34 mouse cellular contexts compared by ENCODE assay signal in genomic region chr4:88396995-88397521, GRCm38 (mm10). TPM values are rescaled to one million over a fixed set of nuclear protein-coding genes. Genes with fewer than 3 reads are reported as not detected.
A peak's percentile ranks its signal among the peaks of the same experiment; 100 is the strongest.
DNase-seq lines count a peak whose midpoint lies in the region; ATAC-seq and TF ChIP-seq lines count a peak whose summit lies in the region.
"Had no signal": no experiment of that assay in that cellular context is flagged by ENCODE, and none has a peak within 500 bp of the region (broad histone marks: within the 10 kb centered on the region; RNA-seq: fewer than 3 reads in every experiment).

No protein-coding gene starts in this region.

- DNase-seq in lung, embryonic 14.5 days, result peak; percentile 86
- DNase-seq in lung, adult 18-20 months, result no peak
- peak; percentile 6 for DNase-seq in ovary, adult 18-20 months (ENCODE audit: low spot score)
- DNase-seq in ovary, postnatal 14 days (ENCODE audit: low spot score), result no peak
- peak; percentile 69 for DNase-seq in NIH3T3 (ENCODE audit: low read depth)
- DNase-seq in c-Kit-positive CD71-positive TER-119-positive erythroid progenitor cells, embryonic 14.5 days (ENCODE audit: low spot score), result no peak
- DNase-seq: adrenal gland, postnatal 10 days; B cell, adult 2 months; cerebellum, adult 11-12 months; cerebellum, adult 9-11 months; embryo, embryonic 11 days; forebrain, postnatal 0 days; gastrocnemius, postnatal 14 days; heart, postnatal 36 days; kidney, adult 18-20 months; kidney, postnatal 36 days; left cerebral cortex, postnatal 4 days; liver, postnatal 0 days; right cerebral cortex, postnatal 25 days; thymus, adult 18-20 months; thymus, postnatal 25 days had no signal

- no peak overlapping the region for H3K4me2 ChIP-seq in lung, embryonic 14.5 days
- no peak overlapping the region for H3K4me2 ChIP-seq in intestine, embryonic 16.5 days (ENCODE audit: low read depth, low read length)
- H3K4me2 ChIP-seq: embryonic facial prominence, embryonic 13.5 days; forebrain, embryonic 12.5 days; heart, embryonic 15.5 days; hindbrain, embryonic 12.5 days; liver, embryonic 12.5 days; midbrain, embryonic 11.5 days; neural tube, embryonic 12.5 days; stomach, embryonic 15.5 days had no signal

- no peaks in the 10 kb centered on the region for H3K27me3 ChIP-seq in lung, embryonic 14.5 days (ENCODE audit: insufficient read depth, low read length)
- no peaks in the 10 kb centered on the region for H3K27me3 ChIP-seq in intestine, embryonic 16.5 days (replicated peaks; ENCODE audit: control insufficient read depth, insufficient read depth, low read length)
- H3K27me3 ChIP-seq: embryonic facial prominence, embryonic 13.5 days; forebrain, embryonic 12.5 days; heart, embryonic 15.5 days; hindbrain, embryonic 12.5 days; liver, embryonic 12.5 days; neural tube, embryonic 12.5 days; stomach, embryonic 15.5 days had no signal

- no peaks in the 10 kb centered on the region for H3K4me1 ChIP-seq in lung, embryonic 14.5 days (ENCODE audit: insufficient read depth)
- H3K4me1 ChIP-seq in intestine, embryonic 16.5 days (ENCODE audit: control insufficient read depth, insufficient read depth, low read length), result 0 out of 2 replicates have a peak, but pooled peaks cover 2% of the 10 kb centered on the region
- H3K4me1 ChIP-seq: embryonic facial prominence, embryonic 13.5 days; forebrain, embryonic 12.5 days; hindbrain, embryonic 12.5 days; liver, embryonic 12.5 days; neural tube, embryonic 12.5 days had no signal

- H3K9ac ChIP-seq in lung, embryonic 14.5 days, result no peak overlapping the region
- H3K9ac ChIP-seq in intestine, embryonic 16.5 days (ENCODE audit: low read depth, low read length), result no peak overlapping the region
- H3K9ac ChIP-seq: embryonic facial prominence, embryonic 13.5 days; forebrain, embryonic 12.5 days; forebrain, postnatal 0 days; heart, embryonic 15.5 days; hindbrain, embryonic 12.5 days; liver, embryonic 12.5 days; liver, postnatal 0 days; neural tube, embryonic 12.5 days; stomach, embryonic 15.5 days had no signal

- 40% methylated on average over 6 of the region's 6 CpGs for WGBS in lung, embryonic 14.5 days
- WGBS in intestine, embryonic 16.5 days, result 43% methylated on average over 6 of the region's 6 CpGs

- peak; percentile 90 for ATAC-seq in lung, embryonic 14.5 days (ENCODE audit: insufficient read depth)
- peak; percentile 59 for ATAC-seq in intestine, embryonic 16.5 days
- ATAC-seq: forebrain, postnatal 0 days; hindbrain, postnatal 0 days; liver, embryonic 12.5 days; liver, postnatal 0 days had no signal

- H3K36me3 ChIP-seq in lung, embryonic 14.5 days (ENCODE audit: insufficient read depth), result no peaks in the 10 kb centered on the region
- no peaks in the 10 kb centered on the region for H3K36me3 ChIP-seq in intestine, embryonic 16.5 days (ENCODE audit: control insufficient read depth, insufficient read depth, low read length)
- H3K36me3 ChIP-seq: forebrain, embryonic 12.5 days; heart, embryonic 15.5 days; stomach, embryonic 15.5 days had no signal

- H3K27ac ChIP-seq in lung, embryonic 14.5 days (ENCODE audit: low read depth), result no peak overlapping the region
- H3K27ac ChIP-seq in intestine, embryonic 16.5 days (ENCODE audit: low read length), result peak overlapping the region; percentile 35
- H3K27ac ChIP-seq: embryonic facial prominence, embryonic 13.5 days; forebrain, embryonic 12.5 days; heart, embryonic 15.5 days; hindbrain, embryonic 12.5 days; hindbrain, postnatal 0 days; layer of hippocampus, adult 2 months; liver, embryonic 12.5 days; neural tube, embryonic 12.5 days; stomach, embryonic 15.5 days had no signal

- H3K9me3 ChIP-seq in lung, embryonic 14.5 days (ENCODE audit: low read depth, low read length), result no peaks in the 10 kb centered on the region
- no peaks in the 10 kb centered on the region for H3K9me3 ChIP-seq in intestine, embryonic 16.5 days (ENCODE audit: control insufficient read depth, low read length)
- H3K9me3 ChIP-seq: embryonic facial prominence, embryonic 13.5 days; forebrain, embryonic 12.5 days; heart, embryonic 15.5 days; hindbrain, embryonic 12.5 days; liver, embryonic 12.5 days; neural tube, embryonic 12.5 days; stomach, embryonic 15.5 days had no signal

- TF ChIP-seq CTCF in lung, embryonic 14.5 days (IDR thresholded peaks at IDR 0.05; ENCODE audit: low read depth), result no peak

- H3K4me3 ChIP-seq in lung, embryonic 14.5 days (ENCODE audit: low read depth, low read length), result no peak overlapping the region
- no peak overlapping the region for H3K4me3 ChIP-seq in intestine, embryonic 16.5 days (ENCODE audit: low read length)
- H3K4me3 ChIP-seq: embryonic facial prominence, embryonic 13.5 days; erythroblast, embryonic 14.5 days; forebrain, embryonic 12.5 days; heart, embryonic 15.5 days; hindbrain, embryonic 12.5 days; layer of hippocampus, adult 2 months; liver, embryonic 12.5 days; myocyte; neural tube, embryonic 12.5 days; stomach, embryonic 15.5 days had no signal

RNA-seq across cellular contexts. Expression of gene Hacd4, which starts 41.7 kb away (rescaled TPM):
- polyA plus RNA-seq in lung, embryonic 14.5 days (2014; fragmentation: Nextera tagmentation; extraction: Ambion mirVana), result 9.3 and 9.9 TPM in 2 replicates
- polyA plus RNA-seq in intestine, embryonic 16.5 days (2015; fragmentation: Nextera tagmentation; extraction: Ambion mirVana), result 10.8 and 12.1 TPM in 2 replicates

Comparison
In these comparisons a context has a peak if more than half of its experiments do, and no peak if none do; other contexts are left out.
1. DNase-seq: peak in lung, embryonic 14.5 days (single experiment), ovary, adult 18-20 months (single experiment) and NIH3T3 (single experiment); none in lung, adult 18-20 months (0 of 2), ovary, postnatal 14 days (single experiment) and c-Kit-positive CD71-positive TER-119-positive erythroid progenitor cells, embryonic 14.5 days (single experiment).